Mouse (Mus musculus) CH12.LX (cell line): ENCODE data around the gene Ugt1a10. TPM values are rescaled to one million over a fixed set of nuclear protein-coding genes. Genes with fewer than 3 reads are reported as not detected.
A peak's percentile ranks its signal among the peaks of the same experiment; 100 is the strongest.
"Not testable (repeated sequence)": the region's sequence is repeated elsewhere in the genome, so short reads cannot be mapped to it uniquely, and the experiment has no call there.

ENCODE experiments used
- DNase-seq: peaks from one replicate; pipeline ENCODE4 v3.0.0-alpha.2; 2013; ENCODE audit errors: extremely low read depth
- H3K27ac ChIP-seq: 2 replicates; pipeline ENCODE4 v1.5.1; 2012; ENCODE audit warnings: low read depth, mild to moderate bottlenecking, control low read depth, moderate library complexity; ENCODE audit not compliant: insufficient read depth
- H3K27me3 ChIP-seq: replicated peaks from 2 replicates; pipeline ENCODE3; 2012; ENCODE audit warnings: inconsistent platforms
- H3K36me3 ChIP-seq, 2 experiments: replicated peaks in 1 of 2; 2 replicates each; pipeline versions ENCODE3 to v1.6.1; 2012; ENCODE audit warnings: inconsistent platforms in 1 of 2, low read length in 1 of 2, mild to moderate bottlenecking in 1 of 2, mixed read lengths in 1 of 2, moderate library complexity in 1 of 2; ENCODE audit not compliant: control insufficient read depth in 1 of 2, insufficient read depth in 1 of 2
- H3K4me1 ChIP-seq, 2 experiments: 2 replicates each; pipeline ENCODE4 v1.6.1; 2012; ENCODE audit warnings: inconsistent platforms in 1 of 2, moderate library complexity in 1 of 2; ENCODE audit not compliant: insufficient read depth in 2 of 2, control insufficient read depth in 1 of 2
- H3K4me2 ChIP-seq: 2 replicates; pipeline ENCODE4 v1.6.1; 2012; ENCODE audit warnings: low read depth, mild to moderate bottlenecking, control low read depth; ENCODE audit not compliant: poor library complexity, insufficient read depth, severe bottlenecking
- H3K4me3 ChIP-seq, 3 experiments: fragments of 150-350 bp in 1 of 3; sonication (generic) in 1 of 3; replicated peaks in 1 of 3; 2 replicates each; pipeline versions ENCODE3 to v1.5.1; 2011 to 2012; ENCODE audit warnings: low read depth in 2 of 3, low read length in 2 of 3, mild to moderate bottlenecking in 2 of 3, moderate library complexity in 2 of 3, control low read depth in 1 of 3, improper control_type of control experiment in 1 of 3, inconsistent platforms in 1 of 3, mixed read lengths in 1 of 3; ENCODE audit not compliant: poor library complexity in 1 of 3
- H3K79me2 ChIP-seq: replicated peaks from 2 replicates; pipeline ENCODE4 v1.6.1; 2012; ENCODE audit warnings: mild to moderate bottlenecking, moderate library complexity; ENCODE audit not compliant: control insufficient read depth, poor library complexity, insufficient read depth, severe bottlenecking; ENCODE audit errors: extremely low read depth
- H3K9ac ChIP-seq: 2 replicates; pipeline ENCODE4 v1.6.1; 2012; ENCODE audit warnings: low read depth, mild to moderate bottlenecking, control low read depth, moderate library complexity; ENCODE audit not compliant: insufficient read depth
- H3K9me3 ChIP-seq: replicated peaks from 2 replicates; pipeline ENCODE3; 2012; ENCODE audit warnings: low read length, inconsistent platforms, mixed read lengths
- ELF1 ChIP-seq: IDR thresholded peaks from 2 replicates; pipeline ENCODE4 v1.6.1; 2014; ENCODE audit warnings: low read depth, mild to moderate bottlenecking, inconsistent platforms, low read length, improper control_type of control experiment
- EP300 ChIP-seq: IDR thresholded peaks from 2 replicates; pipeline ENCODE4 v1.6.1; 2011; ENCODE audit warnings: low read length, improper control_type of control experiment
- HCFC1 ChIP-seq: IDR thresholded peaks from 2 replicates; pipeline ENCODE4 v1.6.1; 2012; ENCODE audit warnings: low read depth, mild to moderate bottlenecking, inconsistent platforms, low read length, improper control_type of control experiment
- IRF4 ChIP-seq: IDR thresholded peaks from 2 replicates; pipeline ENCODE4 v1.6.1; 2014; ENCODE audit warnings: low read depth, mild to moderate bottlenecking, inconsistent platforms, low read length, improper control_type of control experiment
- JUND ChIP-seq: conservative IDR thresholded peaks from 2 replicates; pipeline ENCODE4 v1.6.1; 2011; ENCODE audit warnings: low read depth, low read length, improper control_type of control experiment
- KAT2A ChIP-seq: IDR thresholded peaks from 2 replicates; pipeline ENCODE4 v1.6.1; 2012; ENCODE audit warnings: low read length, improper control_type of control experiment, inconsistent platforms; ENCODE audit not compliant: insufficient replicate concordance
- MAX ChIP-seq: IDR thresholded peaks from 2 replicates; pipeline ENCODE4 v1.6.1; 2011; ENCODE audit warnings: low read length, improper control_type of control experiment
- MEF2A ChIP-seq: IDR thresholded peaks from 2 replicates; pipeline ENCODE4 v1.6.1; 2014; ENCODE audit warnings: low read depth, mild to moderate bottlenecking, inconsistent platforms, low read length, improper control_type of control experiment, borderline replicate concordance
- MYC ChIP-seq: IDR thresholded peaks from 2 replicates; pipeline ENCODE4 v1.6.1; 2011; ENCODE audit warnings: low read depth, mild to moderate bottlenecking, improper control_type of control experiment, low read length
- RAD21 ChIP-seq: IDR thresholded peaks from 2 replicates; pipeline ENCODE4 v1.6.1; 2011; ENCODE audit warnings: low read depth, mild to moderate bottlenecking, low read length, improper control_type of control experiment, moderate library complexity
- TBP ChIP-seq: conservative IDR thresholded peaks from 2 replicates; pipeline ENCODE4 v1.6.1; 2011; ENCODE audit warnings: low read depth, low read length, improper control_type of control experiment
- TCF12 ChIP-seq: IDR thresholded peaks from 2 replicates; pipeline ENCODE4 v1.6.1; 2014; ENCODE audit warnings: low read depth, mild to moderate bottlenecking, inconsistent platforms, low read length, improper control_type of control experiment
- USF1 ChIP-seq: IDR thresholded peaks from 2 replicates; pipeline ENCODE4 v1.6.1; 2014; ENCODE audit warnings: low read depth, mild to moderate bottlenecking, inconsistent platforms, low read length, improper control_type of control experiment
- dilution Hi-C: fragments of 300-500 bp; cut with MboI; formaldehyde crosslinking; loops from 2 replicates; pipeline ENCODE4 v1.14.3; 2020; ENCODE audit warnings: low sequenced_read_pairs; ENCODE audit not compliant: extremely low pct_unique_long_range_greater_than_20kb, extremely low pct_ligation_motif_present
- in situ Hi-C: fragments of 300-500 bp; cut with MboI; formaldehyde crosslinking; loops from 3 replicates; pipeline ENCODE4 v1.14.3; 2019; ENCODE audit warnings: low sequenced_read_pairs, low pct_ligation_motif_present, low pct_unique_long_range_greater_than_20kb, mixed read lengths
- polyA plus RNA-seq: library from polyadenylated mRNA; unstranded; fragments of >175 nt; gene quantifications from 2 replicates; pipeline ENCODE4 v1.2.1, GENCODE M21; 2012; ENCODE audit warnings: low read depth; ENCODE audit not compliant: insufficient read length
- total RNA-seq, 2 experiments: library from RNA; depleted of rRNA; stranded (reverse); fragments of 300-350 nt in 1 of 2; fragments of >200 nt in 1 of 2; gene quantifications; 2 replicates each; pipeline ENCODE4 v1.2.3; 2012 to 2014

Ugt1a10 gene
- total and polyA plus RNA-seq, 3 experiments, result not detected

DNA sequence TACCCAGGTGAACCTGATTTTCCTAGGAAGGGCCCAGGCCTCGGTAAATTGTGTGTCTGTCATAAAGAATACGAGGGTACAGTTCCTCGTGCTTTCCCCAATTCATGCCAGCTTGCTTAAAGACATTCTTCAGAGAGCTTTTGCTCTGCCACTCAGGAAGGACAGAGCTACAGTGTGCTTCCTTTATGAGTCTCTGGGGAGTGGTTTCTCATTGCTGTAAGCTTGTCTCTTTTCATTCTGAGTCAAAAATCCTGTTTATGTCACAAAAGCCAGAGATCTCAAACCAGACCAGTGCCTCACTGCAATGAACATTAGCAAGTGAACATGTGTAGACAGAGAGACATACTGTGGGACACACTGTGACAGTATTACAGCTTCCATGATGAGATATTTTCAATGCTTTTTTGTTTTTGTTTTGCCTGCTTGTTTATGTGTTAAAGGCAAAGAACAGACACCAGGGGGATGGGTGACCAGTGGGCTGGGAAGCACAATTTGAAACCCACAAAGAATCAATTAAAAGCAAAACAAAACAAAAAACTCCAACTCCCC lies 78.8 kb downstream of the Ugt1a10 start (continued):
- peak; percentile 17; the same call in 1 of the 2 replicates for TF ChIP-seq TCF12
- TF ChIP-seq MEF2A, result 0 out of 2 replicates have a peak, but pooled peaks have one; percentile 15
- peak; percentile 78 for TF ChIP-seq EP300
- peak; percentile 47; the same call in 1 of the 2 replicates for TF ChIP-seq JUND

DNA sequence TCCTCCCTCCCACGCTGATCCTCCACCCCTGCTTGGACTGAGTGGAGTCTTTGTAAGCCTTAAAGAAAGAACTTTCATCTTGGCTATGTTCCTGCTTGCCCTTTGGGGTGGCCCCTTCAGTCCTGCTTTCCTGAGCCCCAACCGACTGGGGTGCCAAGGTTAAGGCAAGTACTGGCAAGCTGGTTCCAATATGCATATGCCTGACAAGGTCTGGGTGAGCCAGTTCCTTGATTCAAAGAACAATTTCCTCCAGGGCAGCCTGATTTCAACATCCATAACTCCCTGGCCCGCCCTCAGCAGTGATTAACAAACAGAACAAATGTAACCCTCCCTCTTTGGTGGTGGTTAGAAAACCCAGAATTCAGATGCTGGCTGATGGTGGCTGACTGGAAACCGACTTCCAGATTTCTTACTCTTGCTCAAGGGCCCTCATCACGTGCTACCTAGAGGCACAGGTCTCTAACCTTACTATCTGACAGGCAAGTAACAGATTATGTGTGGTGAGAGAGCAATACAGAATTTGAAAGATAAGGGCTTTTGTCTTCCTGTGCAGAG lies 79.3 kb downstream of the Ugt1a10 start, which contains the start of gene Ugt1a6a:
TSS of gene Ugt1a6a (plus strand) at position 353 of the 555 bp plus-strand sequence.
- H3K27me3 ChIP-seq, H3K79me2 ChIP-seq, DNase-seq, dilution Hi-C loops, H3K36me3 ChIP-seq, H3K4me3 ChIP-seq, H3K9ac ChIP-seq, H3K27ac ChIP-seq, H3K9me3 ChIP-seq: not testable (repeated sequence)
- peaks cover 0 to 31% of the 10 kb centered on the region in 2 experiments; a peak in 3 of 4 replicates for H3K4me1 ChIP-seq
- peak within 1 kb of the TSS; percentile 45 for H3K4me2 ChIP-seq
- in situ Hi-C loops, result loop anchor here (10.0 kb wide), 1 partner anchor 150 kb away; no protein-coding TSS in a partner anchor

DNA sequence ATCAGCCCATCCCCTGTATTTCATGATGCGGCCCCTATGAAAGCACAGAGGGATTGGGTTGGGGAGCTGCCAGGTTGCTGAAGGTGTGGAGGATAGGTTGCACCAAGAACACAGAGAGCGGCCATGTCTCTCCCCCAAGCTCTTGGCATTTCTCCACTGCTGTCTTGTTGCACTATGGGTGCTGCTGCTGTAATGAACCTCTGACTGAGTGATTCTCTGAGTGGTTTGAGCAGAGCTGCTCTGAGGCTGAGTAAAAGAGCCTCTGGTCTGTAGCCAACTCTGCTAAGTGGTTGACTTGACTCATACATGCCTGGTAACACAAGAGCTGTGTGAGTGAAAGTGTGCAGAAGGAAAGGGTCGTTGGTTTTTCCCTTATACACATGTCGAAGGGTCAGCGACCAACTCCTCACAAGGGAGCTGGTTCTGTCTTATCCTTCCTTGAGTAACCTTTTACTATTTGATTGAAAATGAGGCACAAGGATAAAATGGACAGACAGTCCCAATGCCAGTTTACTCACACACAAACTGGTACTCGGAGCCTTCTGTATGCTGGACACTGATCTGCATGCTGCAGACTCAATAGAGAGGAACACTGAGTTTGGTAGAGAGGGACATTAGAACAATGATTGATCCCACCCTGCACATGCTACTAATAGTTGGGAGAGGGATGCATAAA lies 80.2 kb downstream of the Ugt1a10 start:
- dilution Hi-C loops, DNase-seq, H3K9me3 ChIP-seq, H3K27ac ChIP-seq, H3K36me3 ChIP-seq, H3K79me2 ChIP-seq, H3K4me3 ChIP-seq, H3K4me2 ChIP-seq, H3K27me3 ChIP-seq, H3K9ac ChIP-seq: not testable (repeated sequence)
- in situ Hi-C loops, result loop anchor here (10.0 kb wide), 1 partner anchor 149 kb away; no protein-coding TSS in a partner anchor
- peaks cover 0 to 31% of the 10 kb centered on the region in 2 experiments; a peak in 3 of 4 replicates for H3K4me1 ChIP-seq

DNA sequence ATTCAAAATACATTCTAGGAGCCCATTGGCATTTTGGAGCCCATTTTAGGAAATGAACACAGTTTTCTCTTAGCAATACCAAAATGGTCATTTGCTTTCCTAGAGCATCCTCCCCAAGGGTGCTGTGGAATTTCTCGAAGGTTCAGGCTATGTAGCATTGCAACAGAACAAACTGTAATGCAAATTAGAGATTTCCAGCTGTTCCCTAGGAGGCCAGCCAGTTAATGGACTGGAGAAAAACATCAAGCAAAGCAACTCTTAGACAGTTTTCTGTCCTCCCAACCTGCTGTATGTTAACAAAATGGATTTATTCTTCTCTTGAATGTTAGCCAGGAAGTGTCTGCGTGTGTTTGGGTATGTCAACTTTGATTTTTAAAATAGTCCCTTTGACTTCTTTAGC lies 81.5 kb downstream of the Ugt1a10 start:
- dilution Hi-C loops, result no loop called here
- no peak for DNase-seq
- H3K4me2 ChIP-seq, result no peak overlapping the region

More for the DNA sequence above, 81.5 kb downstream of the Ugt1a10 start:
- Histone ChIP-seq H3K27ac (no peak overlapping the region), H3K9ac (no peak overlapping the region), H3K9me3 (no peaks in the 10 kb centered on the region), H3K36me3 (no peaks in the 10 kb centered on the region), H3K27me3 (no peaks in the 10 kb centered on the region), H3K4me1 (peaks cover 0 to 35% of the 10 kb centered on the region in 2 experiments; a peak in 3 of 4 replicates), H3K79me2 (no peaks in the 10 kb centered on the region), H3K4me3 (no peak overlapping the region)
- no peak for TF ChIP-seq HCFC1
- TF ChIP-seq USF1, result no peak
- TF ChIP-seq ELF1, result no peak
- TF ChIP-seq KAT2A, result no peak
- no peak for TF ChIP-seq MEF2A
- TF ChIP-seq IRF4, result no peak
- no peak for TF ChIP-seq RAD21
- no peak for TF ChIP-seq JUND
- no peak for TF ChIP-seq TBP
- TF ChIP-seq MAX, result no peak
- no peak for TF ChIP-seq MYC
- in situ Hi-C loops, result loop anchor here (10.0 kb wide), 1 partner anchor 148 kb away; no protein-coding TSS in a partner anchor
